Mouse (Mus musculus): ENCODE measurements around the gene Cmss1. TPM values are rescaled to one million over a fixed set of nuclear protein-coding genes. Genes with fewer than 3 reads are reported as not detected.

Gene Cmss1
- polyA plus RNA-seq, 1 experiment from 2014 or later = 37.8 TPM

GRCm38 (mm10) chr16:57280221-57281217 is 326.1 kb downstream of the Cmss1 start:
- no peaks in the 10 kb centered on the region for H3K27me3 ChIP-seq
- no peak overlapping the region for H3K9ac ChIP-seq
- no peaks in the 10 kb centered on the region for H3K9me3 ChIP-seq
- no peak overlapping the region for H3K4me3 ChIP-seq
- WGBS = 88% methylated on average over 31 of the region's 31 CpGs
- H3K4me2 ChIP-seq = no peak overlapping the region
- no peaks in the 10 kb centered on the region for H3K36me3 ChIP-seq
- no peak for ATAC-seq (ENCODE audit: low read depth)
- no peaks in the 10 kb centered on the region for H3K4me1 ChIP-seq (replicated peaks)
- no peak overlapping the region for H3K27ac ChIP-seq (replicated peaks)

GRCm38 (mm10) chr16:57278976-57279626 is 327.6 kb downstream of the Cmss1 start:
- H3K4me3 ChIP-seq = no peak overlapping the region
- ATAC-seq (ENCODE audit: low read depth) = no peak
- no peak overlapping the region for H3K9ac ChIP-seq
- H3K9me3 ChIP-seq = no peaks in the 10 kb centered on the region
- H3K27ac ChIP-seq (replicated peaks) = no peak overlapping the region
- whole genome bisulfite sequencing = 91% methylated on average over 11 of the region's 12 CpGs
- H3K4me2 ChIP-seq = no peak overlapping the region
- no peaks in the 10 kb centered on the region for H3K4me1 ChIP-seq (replicated peaks)
- no peaks in the 10 kb centered on the region for H3K36me3 ChIP-seq
- H3K27me3 ChIP-seq = no peaks in the 10 kb centered on the region

- Histone ChIP-seq H3K27ac (replicated peaks) (no peak overlapping the region), H3K27me3 (no peaks in the 10 kb centered on the region), H3K4me3 (no peak overlapping the region), H3K4me2 (no peak overlapping the region), H3K36me3 (no peaks in the 10 kb centered on the region), H3K4me1 (replicated peaks) (no peaks in the 10 kb centered on the region), H3K9me3 (no peaks in the 10 kb centered on the region), H3K9ac (no peak overlapping the region)
- 95% methylated on average over 13 of the region's 13 CpGs for WGBS
- ATAC-seq (ENCODE audit: low read depth) = no peak
Measured at GRCm38 (mm10) chr16:57269751-57270150, 336.9 kb downstream of the Cmss1 start.

- Histone ChIP-seq H3K4me3 (no peak overlapping the region), H3K9me3 (no peaks in the 10 kb centered on the region), H3K27me3 (no peaks in the 10 kb centered on the region), H3K36me3 (no peaks in the 10 kb centered on the region), H3K4me2 (no peak overlapping the region), H3K9ac (no peak overlapping the region), H3K4me1 (replicated peaks) (no peaks in the 10 kb centered on the region), H3K27ac (replicated peaks) (no peak overlapping the region)
- ATAC-seq (ENCODE audit: low read depth) = no peak
- 89% methylated on average over 14 of the region's 14 CpGs for WGBS
Measured at GRCm38 (mm10) chr16:57268058-57268841, 338.4 kb downstream of the Cmss1 start.

- H3K4me1 ChIP-seq (replicated peaks) = no peaks in the 10 kb centered on the region
- no peaks in the 10 kb centered on the region for H3K9me3 ChIP-seq
- no peak overlapping the region for H3K27ac ChIP-seq (replicated peaks)
- no peak for ATAC-seq (ENCODE audit: low read depth)
- H3K4me2 ChIP-seq = no peak overlapping the region
- H3K36me3 ChIP-seq = no peaks in the 10 kb centered on the region
- no peaks in the 10 kb centered on the region for H3K27me3 ChIP-seq
- no peak overlapping the region for H3K9ac ChIP-seq
- H3K4me3 ChIP-seq = no peak overlapping the region
- WGBS = 15% methylated on average over 1 of the region's 1 CpGs
Measured at GRCm38 (mm10) chr16:57267068-57267467, 339.6 kb downstream of the Cmss1 start.

GRCm38 (mm10) chr16:57260152-57260551 is 346.5 kb downstream of the Cmss1 start:
- Histone ChIP-seq H3K4me3 (no peak overlapping the region), H3K9me3 (no peaks in the 10 kb centered on the region), H3K36me3 (no peaks in the 10 kb centered on the region), H3K4me1 (replicated peaks) (no peaks in the 10 kb centered on the region), H3K27me3 (no peaks in the 10 kb centered on the region), H3K27ac (replicated peaks) (no peak overlapping the region), H3K4me2 (no peak overlapping the region), H3K9ac (no peak overlapping the region)
- WGBS = 88% methylated on average over 10 of the region's 10 CpGs
- no peak for ATAC-seq (ENCODE audit: low read depth)

- no peak for ATAC-seq (ENCODE audit: low read depth)
- no peaks in the 10 kb centered on the region for H3K27me3 ChIP-seq
- H3K9me3 ChIP-seq = no peaks in the 10 kb centered on the region
- no peak overlapping the region for H3K4me3 ChIP-seq
- no peaks in the 10 kb centered on the region for H3K36me3 ChIP-seq
- WGBS = 89% methylated on average over 13 of the region's 13 CpGs
- no peak overlapping the region for H3K27ac ChIP-seq (replicated peaks)
- H3K4me1 ChIP-seq (replicated peaks) = no peaks in the 10 kb centered on the region
- H3K4me2 ChIP-seq = no peak overlapping the region
- H3K9ac ChIP-seq = no peak overlapping the region
Measured at GRCm38 (mm10) chr16:57259356-57260083, 347.1 kb downstream of the Cmss1 start.

Other genes starting within 250 kb of the Cmss1 start
- gene Col8a1, start 147.9 kb upstream of the Cmss1 start, polyA plus RNA-seq (2015; fragmentation: Nextera tagmentation; extraction: Ambion mirVana) = 5.2 and 7.0 TPM in 2 replicates